Mouse (Mus musculus) kidney, postnatal 25 days (tissue): Measurements from ENCODE around the gene Ercc5.

ENCODE experiments used
- DNase-seq, 2 experiments: peaks; one replicate each; pipeline ENCODE4 v3.0.0; 2021; ENCODE audit warnings: mixed read lengths in 2 of 2

Gene Ercc5

GRCm38 (mm10) chr1:44178086-44178485 is 30.5 kb downstream of the Ercc5 start:
- DNase-seq, result no peak

GRCm38 (mm10) chr1:44186396-44186795 is 38.9 kb downstream of the Ercc5 start:
- no peak for DNase-seq

- DNase-seq, result peak; percentile 81 to 88
Measured at GRCm38 (mm10) chr1:44198273-44199171, 51.0 kb downstream of the Ercc5 start.

- DNase-seq, result no peak
Measured at GRCm38 (mm10) chr1:44202876-44203275, 55.3 kb downstream of the Ercc5 start.

- DNase-seq, result no peak
Measured at GRCm38 (mm10) chr1:44214443-44214842, 66.9 kb downstream of the Ercc5 start.

GRCm38 (mm10) chr1:44216352-44217116 is 69.0 kb downstream of the Ercc5 start:
- DNase-seq, result no peak

GRCm38 (mm10) chr1:44217118-44217517 is 69.6 kb downstream of the Ercc5 start:
- no peak for DNase-seq

- peak in 1 of 2 experiments; percentile 18 for DNase-seq
Measured at GRCm38 (mm10) chr1:44218876-44219275, 71.3 kb downstream of the Ercc5 start, which contains the start of gene Mettl21e. Gene Mettl21e (minus strand): TSS chr1:44218961.

- peak in 1 of 2 experiments; percentile 46 for DNase-seq
Measured at GRCm38 (mm10) chr1:44229044-44229443, 81.5 kb downstream of the Ercc5 start.
